Mouse (Mus musculus) MEL (cell line): ENCODE measurements around the gene Fgfr2.

Source experiments
- CTCF ChIP-seq, 3 experiments: IDR thresholded peaks in 2 of 3; conservative IDR thresholded peaks in 1 of 3; 2 replicates each; pipeline ENCODE4 v1.5.1; 2011 to 2012; ENCODE audit warnings: low read length in 3 of 3, low read depth in 2 of 3, mild to moderate bottlenecking in 2 of 3, improper control_type of control experiment in 1 of 3, inconsistent platforms in 1 of 3, mixed read lengths in 1 of 3, moderate library complexity in 1 of 3; ENCODE audit not compliant: control insufficient read depth in 1 of 3, insufficient read depth in 1 of 3, poor library complexity in 1 of 3, severe bottlenecking in 1 of 3
- ETS1 ChIP-seq: IDR thresholded peaks from 2 replicates; pipeline ENCODE4 v1.6.1; 2012; ENCODE audit warnings: low read depth, mild to moderate bottlenecking, inconsistent platforms, low read length, improper control_type of control experiment, moderate library complexity
- GABPA ChIP-seq: IDR thresholded peaks from 2 replicates; pipeline ENCODE4 v1.6.1; 2012; ENCODE audit warnings: low read depth, mild to moderate bottlenecking, inconsistent platforms, low read length, improper control_type of control experiment, moderate library complexity
- GATA1 ChIP-seq: IDR thresholded peaks from 2 replicates; pipeline ENCODE4 v1.6.1; 2011; ENCODE audit warnings: low read depth, low read length, improper control_type of control experiment
- JUND ChIP-seq: IDR thresholded peaks from 2 replicates; pipeline ENCODE4 v1.6.1; 2011; ENCODE audit warnings: low read depth, mild to moderate bottlenecking, improper control_type of control experiment, low read length
- MAX ChIP-seq: IDR thresholded peaks from 2 replicates; pipeline ENCODE4 v1.6.1; 2011; ENCODE audit warnings: low read length, improper control_type of control experiment
- MAZ ChIP-seq: IDR thresholded peaks from 2 replicates; pipeline ENCODE4 v1.6.1; 2012; ENCODE audit warnings: low read depth, mild to moderate bottlenecking, inconsistent platforms, low read length, improper control_type of control experiment
- NRF1 ChIP-seq: IDR thresholded peaks from 2 replicates; pipeline ENCODE4 v1.6.1; 2014; ENCODE audit warnings: low read depth, mild to moderate bottlenecking, inconsistent platforms, low read length, improper control_type of control experiment, moderate library complexity; ENCODE audit not compliant: poor library complexity, insufficient read depth, severe bottlenecking
- POLR2A ChIP-seq, 2 experiments: IDR thresholded peaks; 2 replicates each; pipeline ENCODE4 v1.6.1; 2011 to 2012; ENCODE audit warnings: low read length in 2 of 2, mild to moderate bottlenecking in 2 of 2, control low read depth in 1 of 2, improper control_type of control experiment in 1 of 2, low read depth in 1 of 2, moderate library complexity in 1 of 2; ENCODE audit not compliant: control insufficient read depth in 1 of 2, insufficient read depth in 1 of 2, poor library complexity in 1 of 2
- TCF12 ChIP-seq: IDR thresholded peaks from 2 replicates; pipeline ENCODE4 v1.6.1; 2014; ENCODE audit warnings: low read depth, mild to moderate bottlenecking, inconsistent platforms, low read length, improper control_type of control experiment, moderate library complexity
- USF1 ChIP-seq: IDR thresholded peaks from 2 replicates; pipeline ENCODE4 v1.6.1; 2014; ENCODE audit warnings: low read depth, mild to moderate bottlenecking, inconsistent platforms, low read length, improper control_type of control experiment, moderate library complexity
- USF2 ChIP-seq, 2 experiments: IDR thresholded peaks; 2 replicates each; pipeline ENCODE4 v1.6.1; 2011 to 2012; ENCODE audit warnings: improper control_type of control experiment in 2 of 2, low read length in 2 of 2, borderline replicate concordance in 1 of 2, inconsistent platforms in 1 of 2, low read depth in 1 of 2, mild to moderate bottlenecking in 1 of 2; ENCODE audit not compliant: insufficient read depth in 1 of 2
- ZC3H11A ChIP-seq: IDR thresholded peaks from 2 replicates; pipeline ENCODE4 v1.6.1; 2012; ENCODE audit warnings: low read depth, mild to moderate bottlenecking, inconsistent platforms, low read length, improper control_type of control experiment

GRCm38 (mm10) chr7:130114436-130114835, 3008.7 kb downstream of the Fgfr2 start:
- TF ChIP-seq ETS1 (no peak), MAZ (no peak), TCF12 (no peak), NRF1 (no peak), GABPA (no peak), POLR2A (IDR thresholded peaks at IDR 0.05; ENCODE audit: control insufficient read depth in 1 of 2, insufficient read depth in 1 of 2, low read depth in 1 of 2, low read length in 2 of 2, poor library complexity in 1 of 2) (no peak), MAX (no peak), CTCF (IDR thresholded peaks at IDR 0.05 in 2 of 3, conservative IDR thresholded peaks at IDR 0.05 in 1 of 3; ENCODE audit: control insufficient read depth in 1 of 3, insufficient read depth in 1 of 3, low read depth in 2 of 3, low read length in 3 of 3, poor library complexity in 1 of 3, severe bottlenecking in 1 of 3) (no peak), JUND (no peak), GATA1 (no peak), USF2 (IDR thresholded peaks at IDR 0.05; ENCODE audit: borderline replicate concordance in 1 of 2, insufficient read depth in 1 of 2, low read depth in 1 of 2, low read length in 2 of 2) (no peak), ZC3H11A (no peak), USF1 (no peak)
